Mouse (Mus musculus): ENCODE measurements around the gene Desi1. TPM values are rescaled to one million over a fixed set of nuclear protein-coding genes. Genes with fewer than 3 reads are reported as not detected.

Gene Desi1
- 28.1 and 41.7 TPM in 2 replicates for polyA plus RNA-seq (2012; rRNA removed; ENCODE audit: low replicate concordance)

DNA sequence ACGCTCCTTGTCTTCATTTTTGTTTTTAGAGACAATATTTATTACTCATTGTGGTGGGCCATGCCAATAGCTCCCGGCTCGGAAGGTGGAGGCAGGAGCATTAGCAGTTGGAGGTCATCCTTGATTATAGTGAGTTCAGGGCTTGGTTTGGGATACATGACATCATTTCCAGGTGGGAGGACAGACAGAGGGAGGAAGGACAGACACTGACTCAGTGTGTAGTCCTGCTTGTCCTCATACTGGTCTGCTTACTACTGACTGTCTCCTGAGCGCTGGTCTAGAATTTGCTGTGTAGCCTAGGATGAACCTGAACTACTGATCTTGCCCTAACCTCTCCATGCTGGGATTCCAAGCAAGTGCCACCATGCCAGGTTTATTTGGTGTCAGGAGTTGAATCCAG is at the start of gene Desi1:
Gene Desi1, minus strand, starts transcription at position 101 of the 400 bp plus-strand sequence.

DNA sequence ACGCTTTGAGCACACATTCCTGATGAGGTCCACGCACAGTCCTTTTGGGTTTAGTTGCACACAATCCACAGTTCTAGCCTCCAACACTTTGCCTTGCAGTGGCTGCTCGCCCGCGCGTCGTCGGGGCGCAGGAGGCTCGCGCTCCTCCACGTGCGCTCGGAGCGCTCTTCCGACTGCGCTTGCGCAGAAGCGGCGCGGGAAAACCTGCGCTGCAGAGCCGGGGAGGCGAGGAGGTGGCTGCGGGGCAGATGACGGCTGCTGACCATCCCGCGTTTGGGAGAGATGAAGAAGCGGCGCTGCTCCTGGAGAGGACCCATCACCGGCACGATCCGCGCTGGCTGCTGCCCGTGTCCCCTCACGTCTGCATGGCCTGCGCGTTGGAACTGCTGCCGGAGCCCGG is 36.2 kb upstream of the Desi1 start, which contains the start of gene Mei1:
Gene Mei1, plus strand, starts transcription at position 99 of the 400 bp plus-strand sequence.

DNA sequence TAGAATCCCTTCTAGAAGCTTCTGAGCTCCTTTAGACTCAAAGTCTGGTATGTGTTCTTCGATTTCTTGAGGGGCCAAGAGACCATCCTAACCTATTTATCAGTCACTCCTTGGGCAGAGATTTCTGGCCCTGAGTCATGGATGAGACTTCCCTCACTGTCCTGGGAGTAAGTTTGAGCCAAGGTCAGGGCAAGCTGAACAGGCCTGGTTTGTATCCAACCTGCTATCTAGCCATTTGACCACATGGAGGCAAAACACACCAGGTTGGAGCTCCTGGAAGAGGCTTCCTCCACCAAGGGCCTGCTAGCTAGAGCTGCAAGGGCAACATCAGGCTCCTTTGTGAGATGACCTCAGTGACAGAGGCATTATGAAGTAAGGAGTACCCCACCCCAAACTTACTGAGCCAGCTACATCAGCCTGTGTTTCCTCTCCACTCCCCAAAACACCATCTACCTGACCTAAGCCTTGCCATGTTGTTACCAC is 25.1 kb upstream of the Desi1 start, which contains the start of gene 4930407I10Rik:
Gene 4930407I10Rik, plus strand, starts transcription at position 433 of the 483 bp plus-strand sequence.

DNA sequence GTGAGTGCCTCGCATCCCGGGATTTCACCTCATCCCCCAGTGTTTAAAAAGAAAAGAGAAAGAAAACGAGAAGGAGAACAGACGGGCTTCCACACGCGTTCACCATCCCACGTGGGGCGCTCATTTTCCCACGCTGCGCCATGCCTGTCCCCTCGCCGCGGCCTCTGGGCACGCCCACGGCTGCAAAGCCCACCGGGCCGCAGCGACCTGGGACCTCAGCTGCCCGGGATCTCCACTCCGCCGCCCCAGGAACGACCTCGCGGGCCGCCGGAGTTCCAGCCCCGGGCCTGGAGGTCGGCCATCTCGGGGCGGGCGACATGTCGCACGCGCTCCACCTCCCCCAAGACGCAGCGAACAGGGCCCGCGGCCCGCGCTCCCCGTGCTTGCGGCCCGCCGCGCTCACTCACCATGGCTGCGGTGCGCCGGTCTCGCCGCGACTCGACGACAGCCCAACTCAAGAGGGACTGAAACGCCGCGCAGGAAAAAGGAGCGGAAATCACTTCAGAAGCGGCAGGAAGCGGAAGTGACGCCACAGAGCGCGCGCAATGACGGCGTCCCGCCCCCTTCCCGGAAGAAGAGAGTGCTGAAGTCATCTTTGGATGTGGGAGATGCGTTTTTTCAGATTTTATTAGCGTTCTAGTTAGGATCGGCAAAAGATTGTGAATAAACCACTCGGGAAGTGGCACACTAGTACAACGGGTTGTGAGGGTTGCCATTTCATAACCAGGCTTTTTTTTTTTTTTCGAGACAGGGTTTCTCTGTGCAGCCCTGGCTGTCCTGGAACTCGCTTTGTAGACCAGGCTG is 13.6 kb upstream of the Desi1 start, which contains the start of gene Snu13:
Gene Snu13, minus strand, starts transcription at position 519 of the 804 bp plus-strand sequence.

GRCm38 (mm10) chr15:81987646-81988045 is 46.0 kb downstream of the Desi1 start, which contains the start of gene Xrcc6:
Xrcc6 (plus strand) TSS chr15:81987835.

DNA sequence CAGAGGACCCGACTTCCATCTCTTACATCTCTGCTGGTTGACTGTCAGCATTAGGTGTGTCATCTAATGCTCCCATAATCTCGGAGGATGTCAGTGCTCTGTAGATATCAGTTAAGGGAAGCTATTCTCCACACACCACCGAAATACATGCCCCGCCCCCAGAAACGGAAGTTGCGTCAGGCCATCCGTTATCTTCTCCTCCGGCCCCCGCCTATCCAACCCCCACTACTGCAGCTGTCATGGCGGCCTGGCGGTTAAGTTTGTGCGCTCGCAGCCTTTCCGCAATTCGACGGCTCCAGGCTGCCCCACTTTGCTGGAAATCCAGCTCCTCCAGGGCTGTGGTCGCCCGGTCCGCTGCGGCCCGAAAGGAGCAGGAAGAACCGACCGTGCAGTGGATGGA is 53.3 kb downstream of the Desi1 start, which contains the start of gene 1700029P11Rik:
Gene 1700029P11Rik, plus strand, starts transcription at position 220 of the 400 bp plus-strand sequence.

GRCm38 (mm10) chr15:81960171-81961077 is 73.2 kb downstream of the Desi1 start, which contains the start of gene Pmm1:
Pmm1 (minus strand) TSS chr15:81960930.

Other genes starting within 250 kb of the Desi1 start
- gene Tef, start 231.4 kb downstream of the Desi1 start, polyA plus RNA-seq (2012; rRNA removed; ENCODE audit: low replicate concordance): 62.7 and 76.8 TPM in 2 replicates
- gene Tob2, start 175.1 kb downstream of the Desi1 start, polyA plus RNA-seq (2012; rRNA removed; ENCODE audit: low replicate concordance): 39.8 and 42.4 TPM in 2 replicates
- gene Phf5a, start 162.0 kb downstream of the Desi1 start, polyA plus RNA-seq (2012; rRNA removed; ENCODE audit: low replicate concordance): 40.8 and 53.1 TPM in 2 replicates
- 461 and 738 TPM in 2 replicates for gene Aco2, start 161.6 kb downstream of the Desi1 start, polyA plus RNA-seq (2012; rRNA removed; ENCODE audit: low replicate concordance)
- 20.3 and 22.0 TPM in 2 replicates for gene Polr3h, start 107.6 kb downstream of the Desi1 start, polyA plus RNA-seq (2012; rRNA removed; ENCODE audit: low replicate concordance)
- gene Csdc2, start 97.1 kb downstream of the Desi1 start, polyA plus RNA-seq (2012; rRNA removed; ENCODE audit: low replicate concordance): 3.8 and 39.1 TPM in 2 replicates
- 109 and 124 TPM in 2 replicates for gene Pmm1, start 72.9 kb downstream of the Desi1 start, polyA plus RNA-seq (2012; rRNA removed; ENCODE audit: low replicate concordance)
- gene 1700029P11Rik, start 53.3 kb downstream of the Desi1 start, polyA plus RNA-seq (2012; rRNA removed; ENCODE audit: low replicate concordance): not detected in 2 replicates
- 23.3 and 33.3 TPM in 2 replicates for gene Xrcc6, start 46.0 kb downstream of the Desi1 start, polyA plus RNA-seq (2012; rRNA removed; ENCODE audit: low replicate concordance)
- gene Snu13, start 13.7 kb upstream of the Desi1 start, polyA plus RNA-seq (2012; rRNA removed; ENCODE audit: low replicate concordance): 50.4 and 75.6 TPM in 2 replicates
- not detected in 2 replicates for gene 4930407I10Rik, start 25.3 kb upstream of the Desi1 start, polyA plus RNA-seq (2012; rRNA removed; ENCODE audit: low replicate concordance)
- gene Mei1, start 36.1 kb upstream of the Desi1 start, polyA plus RNA-seq (2012; rRNA removed; ENCODE audit: low replicate concordance): 0.04 TPM in 1 of 2 replicates, not detected in the other
- 10.0 and 14.9 TPM in 2 replicates for gene Ccdc134, start 94.1 kb upstream of the Desi1 start, polyA plus RNA-seq (2012; rRNA removed; ENCODE audit: low replicate concordance)
- gene Srebf2, start 113.3 kb upstream of the Desi1 start, polyA plus RNA-seq (2012; rRNA removed; ENCODE audit: low replicate concordance): 60.2 and 70.3 TPM in 2 replicates
- gene Shisa8, start 179.0 kb upstream of the Desi1 start, polyA plus RNA-seq (2012; rRNA removed; ENCODE audit: low replicate concordance): 0.40 and 0.62 TPM in 2 replicates
- 0.40 and 0.66 TPM in 2 replicates for gene Tnfrsf13c, start 190.5 kb upstream of the Desi1 start, polyA plus RNA-seq (2012; rRNA removed; ENCODE audit: low replicate concordance)
- gene Cenpm, start 210.9 kb upstream of the Desi1 start, polyA plus RNA-seq (2012; rRNA removed; ENCODE audit: low replicate concordance): 3.7 and 11.9 TPM in 2 replicates
- not detected in 2 replicates for gene 1500009C09Rik, start 218.5 kb upstream of the Desi1 start, polyA plus RNA-seq (2012; rRNA removed; ENCODE audit: low replicate concordance)
- gene Sept3, start 241.0 kb upstream of the Desi1 start, polyA plus RNA-seq (2012; rRNA removed; ENCODE audit: low replicate concordance): 1.6 and 1.8 TPM in 2 replicates